Mouse (Mus musculus): ENCODE results near the gene Ccdc17. TPM values are rescaled to one million over a fixed set of nuclear protein-coding genes. Genes with fewer than 3 reads are reported as not detected.

The Ccdc17 gene
- polyA plus RNA-seq (2012; rRNA removed) = 3.0 and 3.9 TPM in 2 replicates

DNA sequence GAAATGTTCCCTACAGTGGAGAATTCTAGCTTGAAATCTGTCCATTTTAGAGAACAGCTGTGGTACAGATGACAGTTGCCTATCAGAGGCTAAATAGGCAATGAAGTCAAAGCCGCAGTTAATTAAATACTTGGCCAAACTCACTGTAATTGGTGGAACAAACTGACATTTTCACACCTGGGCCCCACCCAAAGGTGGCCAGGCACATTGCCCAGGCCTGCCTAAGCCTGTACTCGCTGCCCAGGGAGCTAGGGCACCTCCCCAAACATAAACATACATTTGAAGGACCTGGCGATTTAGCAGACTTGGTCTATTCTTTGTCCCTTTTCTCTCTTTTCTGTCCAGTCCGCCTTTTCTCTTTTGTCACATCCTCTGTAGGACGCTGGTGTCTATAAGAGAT lies at the start of gene Ccdc17:
Gene Ccdc17, plus strand, starts transcription at position 276 of the 400 bp plus-strand sequence.
- H3K4me1 ChIP-seq (ENCODE audit: control insufficient read depth, insufficient read depth, low read length) = peaks cover 4% of the 10 kb centered on the region
- TF ChIP-seq CTCF (IDR thresholded peaks at IDR 0.05; ENCODE audit: control insufficient read depth, insufficient read depth, insufficient replicate concordance, low read depth, low read length) (no peak), POLR2A (IDR thresholded peaks at IDR 0.05; ENCODE audit: control insufficient read depth, low read depth, low read length) (no peak)
- peak within 1 kb of the TSS; percentile 68 for H3K27ac ChIP-seq (ENCODE audit: control insufficient read depth, insufficient read depth, low read depth, low read length)
- H3K4me3 ChIP-seq (ENCODE audit: control insufficient read depth, low read depth, low read length) = peak within 1 kb of the TSS; percentile 90
- H3K27me3 ChIP-seq (ENCODE audit: control insufficient read depth, insufficient read depth, low read length) = no peaks in the 10 kb centered on the region
- peaks cover 1% of the 10 kb centered on the region; the same call in 1 of the 2 replicates for H3K36me3 ChIP-seq (ENCODE audit: control insufficient read depth, insufficient read depth, low read length)

DNA sequence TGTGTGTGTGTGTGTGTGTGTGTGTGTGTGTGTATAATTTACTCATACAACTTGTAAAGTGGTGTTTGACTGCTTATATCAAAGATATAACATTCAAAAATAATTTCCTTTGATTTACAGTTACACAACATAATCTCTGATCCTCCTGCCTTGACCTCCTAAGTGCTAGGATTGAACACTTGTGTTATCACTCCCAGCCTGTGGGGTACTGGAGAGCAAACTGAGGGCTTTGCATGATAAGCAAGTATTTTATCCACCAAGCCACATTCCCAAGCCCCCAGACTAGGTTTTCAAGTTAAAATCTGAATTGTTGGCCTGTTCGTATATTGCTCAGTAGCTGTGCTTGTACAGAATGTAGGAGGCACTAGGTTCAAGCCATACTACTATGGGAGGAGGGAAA lies 46.0 kb upstream of the Ccdc17 start:
- no peak for TF ChIP-seq POLR2A (IDR thresholded peaks at IDR 0.05; ENCODE audit: control insufficient read depth, low read depth, low read length)
- TF ChIP-seq CTCF (IDR thresholded peaks at IDR 0.05; ENCODE audit: control insufficient read depth, insufficient read depth, insufficient replicate concordance, low read depth, low read length) = no peak
- no peak overlapping the region for H3K4me3 ChIP-seq (ENCODE audit: control insufficient read depth, low read depth, low read length)

DNA sequence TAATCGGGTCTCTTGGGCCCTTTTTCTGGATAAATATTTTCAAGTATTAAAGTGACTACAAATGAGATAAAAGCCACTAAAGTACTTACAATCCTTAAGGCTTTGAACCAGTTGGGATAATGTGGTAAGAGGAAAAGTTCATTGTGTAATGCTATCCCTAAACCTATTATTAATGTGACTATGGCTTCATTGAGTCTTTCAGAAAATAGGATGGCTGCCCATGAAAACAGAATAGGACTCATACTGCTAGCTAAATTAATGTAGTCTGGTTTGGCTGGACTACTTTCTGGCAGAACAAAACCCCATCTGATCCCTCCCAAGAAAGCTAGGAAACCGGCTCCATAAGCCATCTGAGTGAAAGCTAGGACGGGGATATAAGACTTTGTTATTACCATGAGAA lies 43.4 kb upstream of the Ccdc17 start:
- no peak for TF ChIP-seq POLR2A (IDR thresholded peaks at IDR 0.05; ENCODE audit: control insufficient read depth, low read depth, low read length)
- no peak for TF ChIP-seq CTCF (IDR thresholded peaks at IDR 0.05; ENCODE audit: control insufficient read depth, insufficient read depth, insufficient replicate concordance, low read depth, low read length)
- H3K4me3 ChIP-seq (ENCODE audit: control insufficient read depth, low read depth, low read length) = no peak overlapping the region
- no peak overlapping the region for H3K27ac ChIP-seq (ENCODE audit: control insufficient read depth, insufficient read depth, low read depth, low read length)
- no peaks in the 10 kb centered on the region for H3K36me3 ChIP-seq (ENCODE audit: control insufficient read depth, insufficient read depth, low read length)
- H3K27me3 ChIP-seq (ENCODE audit: control insufficient read depth, insufficient read depth, low read length) = no peaks in the 10 kb centered on the region
- H3K4me1 ChIP-seq (ENCODE audit: control insufficient read depth, insufficient read depth, low read length) = no peaks in the 10 kb centered on the region

More for the DNA sequence above, 46.0 kb upstream of the Ccdc17 start:
- no peaks in the 10 kb centered on the region for H3K27me3 ChIP-seq (ENCODE audit: control insufficient read depth, insufficient read depth, low read length)
- H3K27ac ChIP-seq (ENCODE audit: control insufficient read depth, insufficient read depth, low read depth, low read length) = no peak overlapping the region
- no peaks in the 10 kb centered on the region for H3K4me1 ChIP-seq (ENCODE audit: control insufficient read depth, insufficient read depth, low read length)
- no peaks in the 10 kb centered on the region for H3K36me3 ChIP-seq (ENCODE audit: control insufficient read depth, insufficient read depth, low read length)

DNA sequence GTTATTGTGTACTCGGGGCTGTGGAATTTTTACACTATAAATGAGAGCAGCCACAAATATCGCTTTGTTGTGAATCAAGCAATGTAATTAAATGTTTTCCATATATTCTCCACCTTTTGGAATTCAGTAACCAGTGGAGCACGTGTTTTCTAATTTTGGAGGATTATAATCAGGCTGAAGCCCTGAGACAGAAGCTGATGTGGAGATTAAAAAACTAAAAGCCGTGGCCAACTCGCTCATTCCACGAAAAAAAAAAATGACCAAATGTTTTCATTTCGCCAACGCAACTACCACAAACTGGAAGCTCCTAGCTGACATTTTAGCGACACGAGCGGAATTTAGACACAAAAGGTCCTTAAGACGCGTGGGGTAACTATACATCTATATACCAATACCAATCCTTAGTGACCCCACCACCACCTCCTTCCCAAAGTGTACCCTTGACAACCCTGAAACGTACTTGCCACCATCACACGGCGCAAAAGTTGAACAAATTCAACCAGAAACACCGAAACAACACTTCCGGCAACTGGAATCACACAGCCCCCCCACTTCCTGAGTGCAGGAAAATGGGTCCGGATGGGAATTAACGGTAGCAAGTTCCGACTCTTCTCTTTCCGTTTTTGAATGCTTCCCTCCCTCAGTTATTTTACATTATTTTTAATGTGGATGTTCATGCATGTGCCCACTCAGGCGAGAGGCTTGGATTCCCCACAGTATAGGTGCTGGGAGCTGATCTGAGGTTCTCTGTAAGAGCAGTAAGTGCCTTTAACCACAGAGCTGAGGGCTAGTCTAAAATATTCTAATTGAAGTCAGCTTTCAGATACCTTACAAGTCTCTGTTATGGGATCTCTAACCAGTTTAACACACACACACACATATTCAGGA lies 40.8 kb upstream of the Ccdc17 start, which contains the start of gene Tmem69:
Gene Tmem69, minus strand, starts transcription at position 524 of the 888 bp plus-strand sequence.
- TF ChIP-seq CTCF (IDR thresholded peaks at IDR 0.05; ENCODE audit: control insufficient read depth, insufficient read depth, insufficient replicate concordance, low read depth, low read length) (no peak), POLR2A (IDR thresholded peaks at IDR 0.05; ENCODE audit: control insufficient read depth, low read depth, low read length) (no peak; the same call in 1 of the 2 replicates)
- no peaks in the 10 kb centered on the region for H3K27me3 ChIP-seq (ENCODE audit: control insufficient read depth, insufficient read depth, low read length)
- no peaks in the 10 kb centered on the region for H3K4me1 ChIP-seq (ENCODE audit: control insufficient read depth, insufficient read depth, low read length)
- H3K36me3 ChIP-seq (ENCODE audit: control insufficient read depth, insufficient read depth, low read length) = no peaks in the 10 kb centered on the region
- peak within 1 kb of the TSS; percentile 100 for H3K27ac ChIP-seq (ENCODE audit: control insufficient read depth, insufficient read depth, low read depth, low read length)
- H3K4me3 ChIP-seq (ENCODE audit: control insufficient read depth, low read depth, low read length) = peak within 1 kb of the TSS; percentile 93

DNA sequence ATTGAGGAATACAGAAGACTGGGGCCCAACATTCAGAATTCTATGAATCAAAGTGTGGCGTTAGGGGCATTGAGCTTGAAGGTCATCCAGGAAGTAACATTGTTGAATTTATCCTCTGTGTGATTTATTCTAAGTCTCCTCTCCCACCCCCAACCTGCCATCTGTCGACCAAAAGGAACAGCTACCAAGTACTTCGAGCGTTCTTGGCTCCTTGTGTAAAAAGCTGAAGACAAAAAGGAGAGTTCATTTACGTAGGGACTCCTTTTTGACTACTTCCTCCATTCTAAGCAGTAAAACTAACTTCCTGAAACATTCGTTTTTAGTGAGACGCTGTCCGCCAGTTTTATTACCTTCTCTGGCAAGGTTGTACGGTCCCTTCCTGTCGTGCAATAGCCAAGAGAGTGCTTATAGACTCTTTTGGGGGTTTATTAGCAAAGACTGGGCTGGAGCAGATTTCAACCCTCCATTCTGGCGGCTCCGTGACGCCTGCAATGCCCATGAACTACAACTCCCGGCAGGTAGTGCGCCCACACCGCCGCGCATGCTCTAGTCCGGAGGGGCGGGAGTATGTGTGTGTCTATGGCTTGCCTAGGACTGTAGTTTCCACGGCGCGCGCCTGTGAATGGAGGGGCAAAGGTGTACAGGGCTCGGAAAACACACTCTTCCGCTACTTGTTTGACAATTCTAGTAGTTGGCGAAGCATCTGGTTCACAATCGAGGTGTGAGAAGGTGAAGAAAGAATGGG lies 39.7 kb upstream of the Ccdc17 start:
- Histone ChIP-seq H3K4me1 (ENCODE audit: control insufficient read depth, insufficient read depth, low read length) (no peaks in the 10 kb centered on the region), H3K4me3 (ENCODE audit: control insufficient read depth, low read depth, low read length) (peak overlapping the region; percentile 93), H3K27me3 (ENCODE audit: control insufficient read depth, insufficient read depth, low read length) (no peaks in the 10 kb centered on the region), H3K27ac (ENCODE audit: control insufficient read depth, insufficient read depth, low read depth, low read length) (peak overlapping the region; percentile 100), H3K36me3 (ENCODE audit: control insufficient read depth, insufficient read depth, low read length) (no peaks in the 10 kb centered on the region)
- TF ChIP-seq CTCF (IDR thresholded peaks at IDR 0.05; ENCODE audit: control insufficient read depth, insufficient read depth, insufficient replicate concordance, low read depth, low read length) (no peak), POLR2A (IDR thresholded peaks at IDR 0.05; ENCODE audit: control insufficient read depth, low read depth, low read length) (peak; percentile 71)

DNA sequence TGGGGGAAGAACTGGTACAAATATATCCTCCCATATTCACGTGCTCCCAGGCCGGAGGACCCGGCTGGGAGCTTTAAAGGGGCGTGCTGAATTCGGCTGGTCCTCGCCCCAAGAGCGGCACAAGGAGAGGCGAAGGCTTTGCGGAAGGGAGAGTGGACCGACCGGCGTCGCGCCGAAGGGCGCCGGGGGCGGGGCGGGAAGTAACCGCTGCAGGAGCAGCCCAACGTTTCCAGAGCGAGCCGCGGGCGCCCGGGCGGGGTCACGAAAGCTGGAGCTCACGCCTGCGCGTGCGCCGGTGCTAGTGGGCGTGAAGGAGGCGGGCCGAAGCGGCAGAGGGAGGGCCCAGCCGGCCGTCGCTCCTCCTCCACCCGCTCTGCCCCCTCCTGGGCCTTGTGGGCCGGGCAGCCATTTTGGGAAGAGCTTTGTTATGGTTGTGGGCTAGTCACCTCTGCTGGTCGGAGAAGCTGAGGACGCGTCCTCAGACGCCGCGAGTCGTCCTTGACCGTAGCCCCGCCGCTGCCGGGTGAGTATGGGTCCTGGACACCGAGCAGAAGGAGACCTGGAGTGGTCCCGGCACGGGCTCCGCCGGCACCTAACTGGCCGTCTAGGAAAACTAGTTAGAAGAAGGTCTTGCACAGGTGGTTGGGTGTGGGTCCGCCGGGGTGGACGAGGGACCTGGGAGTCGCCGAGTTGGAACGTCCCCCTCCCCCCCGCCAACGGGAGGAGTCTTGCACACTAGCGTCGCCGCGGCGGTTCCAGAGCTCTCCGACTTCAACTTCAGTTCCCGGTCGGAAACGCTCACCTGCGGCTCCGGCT lies 38.9 kb upstream of the Ccdc17 start, which contains the start of gene Gpbp1l1:
Gene Gpbp1l1, plus strand, starts transcription at position 353 of the 816 bp plus-strand sequence.
- Histone ChIP-seq H3K36me3 (ENCODE audit: control insufficient read depth, insufficient read depth, low read length) (no peaks in the 10 kb centered on the region), H3K4me3 (ENCODE audit: control insufficient read depth, low read depth, low read length) (peak within 1 kb of the TSS; percentile 93), H3K4me1 (ENCODE audit: control insufficient read depth, insufficient read depth, low read length) (no peaks in the 10 kb centered on the region), H3K27ac (ENCODE audit: control insufficient read depth, insufficient read depth, low read depth, low read length) (peak within 1 kb of the TSS; percentile 100), H3K27me3 (ENCODE audit: control insufficient read depth, insufficient read depth, low read length) (no peaks in the 10 kb centered on the region)
- TF ChIP-seq POLR2A (IDR thresholded peaks at IDR 0.05; ENCODE audit: control insufficient read depth, low read depth, low read length) = peak; percentile 82
- no peak for TF ChIP-seq CTCF (IDR thresholded peaks at IDR 0.05; ENCODE audit: control insufficient read depth, insufficient read depth, insufficient replicate concordance, low read depth, low read length)

Data from testis, adult 2 months (tissue).